ENCODE assay signal across 8 mouse cellular contexts in genomic region chr11:5181850-5182404, GRCm38 (mm10). TPM values are rescaled to one million over a fixed set of nuclear protein-coding genes. Genes with fewer than 3 reads are reported as not detected.
DNase-seq lines count a peak whose midpoint lies in the region; ATAC-seq lines count a peak whose summit lies in the region.

No protein-coding gene starts in this region.

- no peak overlapping the region for H3K4me2 ChIP-seq in limb, embryonic 15.5 days

- intact Hi-C loops in gastrocnemius, postnatal 36 days (cut with DNase I), result loop anchor here (5.0 kb wide), 2 partner anchors 60 to 80 kb away; partner anchors contain the start of gene Kremen1

- peak overlapping the region; percentile 28 for H3K27ac ChIP-seq in limb, embryonic 15.5 days

- 16% methylated on average over 13 of the region's 13 CpGs for whole genome bisulfite sequencing in limb, embryonic 15.5 days

- H3K4me3 ChIP-seq in limb, embryonic 15.5 days, result no peak overlapping the region

- peaks cover 28% of the 10 kb centered on the region for H3K4me1 ChIP-seq in limb, embryonic 15.5 days

- DNase-seq in 3T3-L1 (ENCODE audit: low read depth, low spot score) (peak; percentile 73), R1 (ENCODE audit: low read depth, low spot score) (peak; percentile 73)
- peak; percentile 91 to 98 for DNase-seq in cerebellum, postnatal 14 days
- peak; percentile 79 to 81 for DNase-seq in gastrocnemius, postnatal 36 days
- DNase-seq in kidney, adult 9 months, result peak; percentile 84
- DNase-seq in testis, postnatal 14 days (ENCODE audit: low spot score), result peak; percentile 75

- no peaks in the 10 kb centered on the region for H3K27me3 ChIP-seq in limb, embryonic 15.5 days

- ATAC-seq in limb, embryonic 15.5 days (ENCODE audit: insufficient number of reproducible peaks, low FRiP score, low TSS enrichment, low read depth), result no peak
- ATAC-seq in neutrophil, adult 5-6 weeks (ENCODE audit: extremely low read depth, insufficient number of reproducible peaks, low FRiP score, poor library complexity, severe bottlenecking), result peak; percentile 70

- H3K36me3 ChIP-seq in limb, embryonic 15.5 days, result no peaks in the 10 kb centered on the region

- H3K9me3 ChIP-seq in limb, embryonic 15.5 days, result no peaks in the 10 kb centered on the region

- H3K9ac ChIP-seq in limb, embryonic 15.5 days, result no peak overlapping the region

RNA-seq across cellular contexts. Expression of gene Emid1, which starts 29.9 kb away (rescaled TPM):
- 10 to 100 TPM; 11.7 to 17.6 TPM for total RNA-seq in gastrocnemius, postnatal 36 days (2021)
- 39.1 and 41.0 TPM in 2 replicates for polyA plus RNA-seq in limb, embryonic 15.5 days (2015; fragmentation: Nextera tagmentation; extraction: Ambion mirVana)
- 13.4 and 15.8 TPM in 2 replicates for total RNA-seq in neutrophil, adult 5-6 weeks (2017)
